Mouse (Mus musculus): ENCODE data around the gene Nudt4. TPM values are rescaled to one million over a fixed set of nuclear protein-coding genes. Genes with fewer than 3 reads are reported as not detected.

The Nudt4 gene
- polyA plus RNA-seq, 1 experiment from 2014 or later, result 120 TPM

GRCm38 (mm10) chr10:95574994-95575393 lies 11.0 kb upstream of the Nudt4 start:
- H3K4me2 ChIP-seq (replicated peaks; ENCODE audit: low read depth, low read length), result no peak overlapping the region
- WGBS, result 74% methylated on average over 4 of the region's 4 CpGs

GRCm38 (mm10) chr10:95569441-95569840 lies 5.5 kb upstream of the Nudt4 start:
- no peak for DNase-seq (ENCODE audit: low spot score)
- no peaks in the 10 kb centered on the region for H3K9me3 ChIP-seq (ENCODE audit: control insufficient read depth, low read length)
- H3K27me3 ChIP-seq (ENCODE audit: control insufficient read depth, insufficient read depth, low read length), result no peaks in the 10 kb centered on the region
- H3K4me3 ChIP-seq (ENCODE audit: low read depth, low read length), result no peak overlapping the region
- no peak for ATAC-seq (ENCODE audit: low FRiP score)
- WGBS, result 68% methylated on average over 2 of the region's 2 CpGs
- no peak overlapping the region for H3K27ac ChIP-seq (ENCODE audit: low read depth, low read length)
- H3K36me3 ChIP-seq (ENCODE audit: control insufficient read depth, insufficient read depth, low read length), result no peaks in the 10 kb centered on the region
- no peak overlapping the region for H3K9ac ChIP-seq (ENCODE audit: low read depth, low read length)
- H3K4me2 ChIP-seq (replicated peaks; ENCODE audit: low read depth, low read length), result no peak overlapping the region
- no peaks in the 10 kb centered on the region; the same call in 1 of the 2 replicates for H3K4me1 ChIP-seq (replicated peaks; ENCODE audit: control insufficient read depth, insufficient read depth, low read length)

More at GRCm38 (mm10) chr10:95574994-95575393, 11.0 kb upstream of the Nudt4 start:
- Histone ChIP-seq H3K9me3 (ENCODE audit: control insufficient read depth, low read length) (no peaks in the 10 kb centered on the region), H3K4me3 (ENCODE audit: low read depth, low read length) (no peak overlapping the region), H3K27me3 (ENCODE audit: control insufficient read depth, insufficient read depth, low read length) (no peaks in the 10 kb centered on the region), H3K27ac (ENCODE audit: low read depth, low read length) (no peak overlapping the region), H3K4me1 (replicated peaks; ENCODE audit: control insufficient read depth, insufficient read depth, low read length) (no peaks in the 10 kb centered on the region; the same call in 1 of the 2 replicates), H3K9ac (ENCODE audit: low read depth, low read length) (no peak overlapping the region), H3K36me3 (ENCODE audit: control insufficient read depth, insufficient read depth, low read length) (no peaks in the 10 kb centered on the region)
- ATAC-seq (ENCODE audit: low FRiP score), result no peak
- DNase-seq (ENCODE audit: low spot score), result no peak

DNA sequence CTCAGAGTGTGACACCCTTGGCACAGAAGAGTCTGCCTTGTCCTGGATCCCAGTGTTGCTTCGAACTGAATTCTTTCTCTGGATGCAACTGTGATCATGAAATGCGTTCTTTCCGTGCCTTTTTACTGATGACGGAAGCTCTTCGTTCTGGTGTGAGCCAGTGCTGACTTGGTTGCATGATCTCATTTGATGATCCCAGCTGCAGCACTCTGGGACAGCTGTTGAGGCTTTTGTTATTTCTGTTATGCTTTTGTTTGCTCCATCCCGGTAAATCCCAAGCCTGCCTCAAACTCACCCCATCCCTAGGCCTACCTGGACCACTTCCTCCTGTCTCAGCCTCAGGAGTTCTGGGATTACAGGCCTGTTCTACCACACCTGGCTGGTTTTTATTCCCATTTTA lies 4.1 kb upstream of the Nudt4 start:
- Histone ChIP-seq H3K27ac (ENCODE audit: low read depth, low read length) (no peak overlapping the region), H3K9me3 (ENCODE audit: control insufficient read depth, low read length) (no peaks in the 10 kb centered on the region), H3K4me2 (replicated peaks; ENCODE audit: low read depth, low read length) (no peak overlapping the region), H3K4me1 (replicated peaks; ENCODE audit: control insufficient read depth, insufficient read depth, low read length) (no peaks in the 10 kb centered on the region; the same call in 1 of the 2 replicates), H3K36me3 (ENCODE audit: control insufficient read depth, insufficient read depth, low read length) (no peaks in the 10 kb centered on the region), H3K4me3 (ENCODE audit: low read depth, low read length) (no peak overlapping the region), H3K9ac (ENCODE audit: low read depth, low read length) (no peak overlapping the region), H3K27me3 (ENCODE audit: control insufficient read depth, insufficient read depth, low read length) (no peaks in the 10 kb centered on the region)
- no peak for ATAC-seq (ENCODE audit: low FRiP score)
- no peak for DNase-seq (ENCODE audit: low spot score)
- WGBS, result 83% methylated on average over 6 of the region's 6 CpGs

DNA sequence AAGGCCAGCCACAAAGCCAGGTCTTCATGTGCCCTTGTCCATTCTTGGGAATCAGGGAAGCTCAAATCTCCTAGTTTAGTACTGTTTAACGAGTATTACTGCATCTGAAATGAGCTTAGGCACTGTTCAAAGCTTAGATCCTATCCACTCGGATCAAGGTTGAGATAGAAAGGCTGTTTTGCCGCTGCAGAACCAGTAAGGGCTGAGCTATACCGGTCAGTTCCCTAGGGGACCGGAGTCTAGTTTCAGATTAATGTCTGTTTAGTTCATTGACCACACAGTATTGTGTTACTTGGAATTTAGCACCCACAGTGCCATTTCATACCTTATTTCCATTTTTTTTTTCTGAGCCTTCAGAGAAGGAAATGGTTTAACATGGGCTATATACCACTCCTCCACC lies 3.6 kb upstream of the Nudt4 start:
- Histone ChIP-seq H3K27ac (ENCODE audit: low read depth, low read length) (no peak overlapping the region), H3K9ac (ENCODE audit: low read depth, low read length) (no peak overlapping the region), H3K36me3 (ENCODE audit: control insufficient read depth, insufficient read depth, low read length) (no peaks in the 10 kb centered on the region), H3K9me3 (ENCODE audit: control insufficient read depth, low read length) (no peaks in the 10 kb centered on the region), H3K4me2 (replicated peaks; ENCODE audit: low read depth, low read length) (no peak overlapping the region), H3K4me1 (replicated peaks; ENCODE audit: control insufficient read depth, insufficient read depth, low read length) (no peaks in the 10 kb centered on the region; the same call in 1 of the 2 replicates), H3K4me3 (ENCODE audit: low read depth, low read length) (no peak overlapping the region), H3K27me3 (ENCODE audit: control insufficient read depth, insufficient read depth, low read length) (no peaks in the 10 kb centered on the region)
- ATAC-seq (ENCODE audit: low FRiP score) (no peak), DNase-seq (ENCODE audit: low spot score) (no peak)
- WGBS, result 75% methylated on average over 5 of the region's 5 CpGs

DNA sequence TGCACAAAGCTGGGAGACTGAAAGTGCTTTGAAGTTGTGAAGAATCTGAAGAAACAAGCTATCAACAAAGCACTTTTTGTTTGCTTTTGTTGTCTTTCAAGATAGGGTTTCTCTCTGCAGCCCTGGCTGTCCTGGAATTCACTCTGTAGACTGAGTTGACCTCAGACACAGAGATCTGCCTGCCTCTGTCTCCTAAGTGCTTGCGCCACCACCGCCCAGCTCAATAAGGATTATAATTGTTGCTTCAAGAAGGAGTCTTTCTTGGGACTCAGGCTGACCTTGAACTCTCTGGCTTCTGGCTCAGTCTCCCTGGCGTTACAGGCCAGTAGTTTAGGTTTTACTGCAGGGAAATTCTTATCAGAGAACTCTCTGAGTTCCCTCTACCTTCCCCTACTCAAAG lies 2.8 kb upstream of the Nudt4 start:
- H3K27me3 ChIP-seq (ENCODE audit: control insufficient read depth, insufficient read depth, low read length), result no peaks in the 10 kb centered on the region
- no peak overlapping the region for H3K9ac ChIP-seq (ENCODE audit: low read depth, low read length)
- H3K4me3 ChIP-seq (ENCODE audit: low read depth, low read length), result no peak overlapping the region
- no peaks in the 10 kb centered on the region; the same call in 1 of the 2 replicates for H3K4me1 ChIP-seq (replicated peaks; ENCODE audit: control insufficient read depth, insufficient read depth, low read length)
- H3K27ac ChIP-seq (ENCODE audit: low read depth, low read length), result no peak overlapping the region
- no peak overlapping the region for H3K4me2 ChIP-seq (replicated peaks; ENCODE audit: low read depth, low read length)
- DNase-seq (ENCODE audit: low spot score), result no peak
- H3K9me3 ChIP-seq (ENCODE audit: control insufficient read depth, low read length), result no peaks in the 10 kb centered on the region
- ATAC-seq (ENCODE audit: low FRiP score), result no peak
- no peaks in the 10 kb centered on the region for H3K36me3 ChIP-seq (ENCODE audit: control insufficient read depth, insufficient read depth, low read length)
- 95% methylated on average over 3 of the region's 3 CpGs for WGBS

DNA sequence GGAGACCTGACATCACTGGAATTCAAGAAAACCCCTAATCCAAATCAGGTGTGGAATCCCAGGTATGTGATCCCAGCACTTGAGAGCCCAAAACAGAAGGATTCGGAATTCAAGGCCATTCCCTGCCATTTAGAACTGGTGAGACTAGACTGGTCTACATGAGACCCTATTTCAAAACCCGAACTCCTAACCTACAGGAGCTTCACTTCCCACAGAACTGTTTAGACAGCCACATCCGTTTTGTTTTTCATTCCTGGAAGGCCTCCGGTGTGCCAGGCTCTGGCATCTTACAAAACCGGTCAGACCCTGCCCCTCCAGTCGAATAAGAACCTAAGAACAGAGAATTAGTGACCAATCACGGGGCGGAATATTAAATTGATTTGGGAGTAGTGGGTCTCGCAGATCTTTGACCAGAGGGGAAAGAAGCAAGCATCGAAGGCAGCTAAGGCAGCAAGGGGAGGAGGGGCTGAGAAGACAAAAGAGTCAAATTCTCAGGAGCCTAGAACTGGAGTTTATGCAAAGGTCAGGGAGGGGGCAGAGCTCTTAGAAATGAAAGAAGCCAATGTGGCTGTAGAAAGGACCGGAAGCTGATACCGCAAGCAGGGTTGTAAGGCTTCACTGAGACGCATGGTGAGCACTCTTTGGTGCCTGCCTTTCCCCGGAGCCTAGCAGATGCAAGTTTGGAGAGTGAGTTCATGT lies 1.4 kb upstream of the Nudt4 start:
- no peak overlapping the region for H3K4me3 ChIP-seq (ENCODE audit: low read depth, low read length)
- 16% methylated on average over 14 of the region's 14 CpGs for WGBS
- peak; percentile 48 for DNase-seq (ENCODE audit: low spot score)
- no peaks in the 10 kb centered on the region for H3K27me3 ChIP-seq (ENCODE audit: control insufficient read depth, insufficient read depth, low read length)
- no peak overlapping the region for H3K4me2 ChIP-seq (replicated peaks; ENCODE audit: low read depth, low read length)
- H3K4me1 ChIP-seq (replicated peaks; ENCODE audit: control insufficient read depth, insufficient read depth, low read length), result no peaks in the 10 kb centered on the region; the same call in 1 of the 2 replicates
- no peaks in the 10 kb centered on the region for H3K36me3 ChIP-seq (ENCODE audit: control insufficient read depth, insufficient read depth, low read length)
- no peak overlapping the region for H3K9ac ChIP-seq (ENCODE audit: low read depth, low read length)
- no peak for ATAC-seq (ENCODE audit: low FRiP score)
- no peaks in the 10 kb centered on the region for H3K9me3 ChIP-seq (ENCODE audit: control insufficient read depth, low read length)
- H3K27ac ChIP-seq (ENCODE audit: low read depth, low read length), result no peak overlapping the region

DNA sequence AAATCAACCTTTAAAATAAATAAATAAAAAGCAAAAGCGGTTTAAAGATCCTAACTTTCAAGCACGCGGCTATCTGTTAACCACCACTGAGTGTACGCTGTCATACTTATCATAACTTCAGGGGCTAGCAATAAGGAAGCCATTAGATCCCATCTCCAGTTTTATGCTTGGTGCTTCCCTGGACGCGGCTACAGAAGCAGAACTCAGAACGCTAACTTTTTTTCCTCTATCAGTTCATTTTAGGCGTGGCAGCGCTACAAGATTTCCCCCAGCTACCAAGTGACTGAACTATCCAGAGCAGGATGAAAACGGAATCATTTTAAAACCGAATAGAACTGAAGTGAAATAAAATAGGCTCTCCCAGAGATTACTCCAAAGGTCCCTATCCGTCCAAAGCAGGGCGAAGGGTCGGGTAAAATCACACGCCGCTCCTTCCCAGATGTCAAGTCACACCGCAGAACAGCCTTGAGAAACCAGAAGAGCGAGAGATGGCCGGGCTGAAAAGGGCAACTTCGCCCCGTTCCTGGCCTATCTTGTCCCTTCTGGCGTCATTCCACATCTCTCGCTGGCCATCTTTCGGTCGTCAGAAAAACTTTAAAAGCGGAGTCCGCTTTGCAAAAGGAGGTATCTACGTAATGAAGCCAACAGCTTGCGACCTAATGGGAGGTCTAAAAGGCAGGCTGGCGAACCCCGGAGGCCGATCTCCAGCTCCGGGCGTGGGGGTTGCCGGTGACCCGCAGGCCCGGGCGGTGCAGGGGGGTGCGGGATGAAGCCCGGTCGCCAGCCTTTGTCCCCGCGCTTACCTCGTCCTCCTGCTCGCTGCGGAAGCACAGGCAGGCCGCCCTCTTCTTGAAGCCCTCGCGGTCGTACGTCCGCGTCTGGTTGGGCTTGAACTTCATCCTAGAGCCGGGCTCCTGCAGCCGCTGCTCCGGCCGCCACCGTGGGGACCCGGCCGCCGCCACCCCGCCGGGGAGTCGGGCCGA lies 796 bp downstream of the Nudt4 start:
- no peaks in the 10 kb centered on the region for H3K27me3 ChIP-seq (ENCODE audit: control insufficient read depth, insufficient read depth, low read length)
- DNase-seq (ENCODE audit: low spot score), result peak; percentile 73
- H3K9me3 ChIP-seq (ENCODE audit: control insufficient read depth, low read length), result no peaks in the 10 kb centered on the region
- peak overlapping the region; percentile 97 for H3K4me3 ChIP-seq (ENCODE audit: low read depth, low read length)
- peak overlapping the region; percentile 93 for H3K27ac ChIP-seq (ENCODE audit: low read depth, low read length)
- ATAC-seq (ENCODE audit: low FRiP score), result peak; percentile 72
- under 1% methylated on average over 58 of the region's 65 CpGs for WGBS
- H3K4me1 ChIP-seq (replicated peaks; ENCODE audit: control insufficient read depth, insufficient read depth, low read length), result no peaks in the 10 kb centered on the region; the same call in 1 of the 2 replicates
- H3K36me3 ChIP-seq (ENCODE audit: control insufficient read depth, insufficient read depth, low read length), result no peaks in the 10 kb centered on the region
- peak overlapping the region; percentile 98 for H3K9ac ChIP-seq (ENCODE audit: low read depth, low read length)
- peak overlapping the region; percentile 71 for H3K4me2 ChIP-seq (replicated peaks; ENCODE audit: low read depth, low read length)

GRCm38 (mm10) chr10:95562395-95562794 lies 1.6 kb downstream of the Nudt4 start:
- no peaks in the 10 kb centered on the region for H3K9me3 ChIP-seq (ENCODE audit: control insufficient read depth, low read length)
- 16% methylated on average over 8 of the region's 8 CpGs for WGBS
- H3K9ac ChIP-seq (ENCODE audit: low read depth, low read length), result peak overlapping the region; percentile 98
- no peaks in the 10 kb centered on the region for H3K36me3 ChIP-seq (ENCODE audit: control insufficient read depth, insufficient read depth, low read length)
- H3K27ac ChIP-seq (ENCODE audit: low read depth, low read length), result no peak overlapping the region
- ATAC-seq (ENCODE audit: low FRiP score) (no peak), DNase-seq (ENCODE audit: low spot score) (peak; percentile 28)
- H3K4me1 ChIP-seq (replicated peaks; ENCODE audit: control insufficient read depth, insufficient read depth, low read length), result no peaks in the 10 kb centered on the region; the same call in 1 of the 2 replicates
- no peaks in the 10 kb centered on the region for H3K27me3 ChIP-seq (ENCODE audit: control insufficient read depth, insufficient read depth, low read length)
- H3K4me2 ChIP-seq (replicated peaks; ENCODE audit: low read depth, low read length), result peak overlapping the region; percentile 71
- peak overlapping the region; percentile 97 for H3K4me3 ChIP-seq (ENCODE audit: low read depth, low read length)

Data from hindbrain, embryonic 11.5 days (tissue).